Mouse (Mus musculus): Measurements from ENCODE around the gene Camk2b.
"Not testable (repeated sequence)": the region's sequence is repeated elsewhere in the genome, so short reads cannot be mapped to it uniquely, and the experiment has no call there.

The Camk2b gene

DNA sequence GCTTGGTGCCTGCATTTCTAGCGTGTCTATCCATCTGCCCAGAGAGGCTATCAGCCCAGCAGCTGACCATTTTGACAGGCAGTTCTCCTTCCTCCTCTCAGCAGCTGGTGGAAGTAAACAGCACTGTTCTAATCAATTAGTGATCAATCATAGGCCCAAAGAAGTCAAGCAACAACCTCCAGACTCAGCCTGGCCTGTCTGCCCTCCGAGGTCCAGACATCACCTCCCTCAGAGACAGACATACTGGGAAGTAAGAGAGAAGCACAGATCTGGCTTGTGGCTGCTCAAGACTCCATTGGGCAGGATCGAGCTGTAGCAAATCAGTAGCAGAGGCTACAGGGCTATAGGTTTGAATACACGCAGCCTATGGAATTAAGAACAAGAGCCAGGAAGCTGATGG, 118.4 kb downstream of the Camk2b start:
- no peak for DNase-seq (ENCODE audit: low read depth, low spot score)

DNA sequence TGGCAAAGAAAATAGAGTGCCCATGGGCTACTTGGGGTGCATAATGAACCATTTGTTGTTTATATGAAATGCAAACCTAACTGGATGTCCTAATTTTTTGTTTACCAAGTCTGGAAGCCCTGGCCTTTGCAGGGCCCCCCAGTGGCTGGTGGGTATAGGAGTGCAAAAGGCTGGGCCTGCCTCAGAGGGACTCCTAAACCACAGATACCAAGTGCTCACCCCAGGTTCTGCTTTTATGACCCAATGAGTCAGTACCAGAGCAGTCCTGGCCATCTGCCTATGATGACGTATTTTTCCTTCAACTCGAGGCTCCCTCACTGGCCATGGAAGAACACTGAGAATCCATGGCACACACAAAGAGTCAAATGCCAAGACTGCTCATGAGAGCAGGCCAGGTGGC, 121.1 kb downstream of the Camk2b start:
- DNase-seq (ENCODE audit: low read depth, low spot score), result no peak

GRCm38 (mm10) chr11:5942966-5943365, 123.2 kb downstream of the Camk2b start:
- DNase-seq (ENCODE audit: low read depth, low spot score), result no peak

- DNase-seq (ENCODE audit: low read depth, low spot score), result not testable (repeated sequence)
Observed at GRCm38 (mm10) chr11:5934531-5934930, 131.6 kb downstream of the Camk2b start.

DNA sequence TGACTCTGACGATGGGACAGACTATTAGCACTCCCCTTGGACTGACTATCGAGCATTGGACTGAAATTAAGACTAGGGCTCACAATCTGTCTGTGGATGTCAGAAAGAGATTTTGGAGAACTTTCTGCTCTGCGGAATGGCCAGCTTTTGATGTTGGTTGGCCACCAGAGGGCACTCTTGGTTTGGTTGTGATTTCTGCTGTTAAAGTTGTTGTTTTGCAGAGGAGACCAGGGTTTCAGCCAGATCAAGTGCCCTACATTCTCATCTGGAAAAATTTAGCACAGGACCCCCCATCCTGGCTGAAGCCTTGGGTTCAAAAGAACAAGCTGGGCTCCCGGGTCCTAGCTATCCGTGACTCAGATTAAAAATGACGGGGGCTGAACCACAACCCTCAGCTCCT, 134.2 kb downstream of the Camk2b start:
- DNase-seq (ENCODE audit: low read depth, low spot score), result peak; percentile 31

DNA sequence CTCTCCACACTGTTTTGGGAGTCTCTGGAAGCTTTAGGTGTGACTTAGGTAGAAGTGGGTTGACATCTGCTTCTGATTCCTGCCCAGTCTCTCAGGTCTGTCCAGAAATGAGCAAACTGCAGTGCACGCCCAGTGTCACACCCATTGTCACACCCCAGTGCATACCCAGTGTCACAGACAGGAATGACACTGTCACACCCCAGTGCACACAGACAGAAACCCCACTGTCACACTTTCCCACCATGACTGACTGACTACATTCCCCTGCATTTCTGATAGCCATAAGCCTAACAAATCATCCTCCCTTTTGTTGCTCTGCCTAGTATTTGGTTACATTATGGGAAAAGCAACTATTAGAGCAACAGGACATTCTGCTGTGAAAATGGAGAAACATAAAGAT, 135.6 kb downstream of the Camk2b start:
- no peak for DNase-seq (ENCODE audit: low read depth, low spot score)

DNA sequence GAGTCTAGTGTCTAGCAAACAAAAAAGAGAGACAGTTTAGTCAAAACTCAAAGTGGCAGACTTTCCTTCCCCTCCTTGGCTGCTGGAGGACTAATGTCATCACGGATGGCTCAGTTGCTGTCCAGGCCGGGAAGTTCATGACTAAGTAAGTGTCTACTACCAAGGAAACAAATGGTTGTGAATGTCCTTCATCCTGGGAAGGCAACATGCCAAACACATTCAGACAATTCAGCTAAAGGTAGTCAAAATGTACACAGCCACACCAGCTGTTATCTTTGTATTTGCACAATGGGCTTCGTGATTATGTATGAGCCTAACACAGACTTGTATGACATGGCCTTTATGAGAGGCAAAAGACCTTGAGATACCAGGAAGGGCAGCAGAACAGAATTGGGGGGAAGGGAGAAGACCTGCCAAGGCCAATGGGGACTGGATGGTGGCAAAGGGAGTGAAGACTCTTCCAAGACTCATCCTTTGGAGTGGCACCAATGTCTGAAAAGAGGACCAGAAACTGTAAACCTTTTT, 139.4 kb downstream of the Camk2b start:
- DNase-seq (ENCODE audit: low read depth, low spot score), result no peak

GRCm38 (mm10) chr11:5924699-5925098, 141.5 kb downstream of the Camk2b start:
- DNase-seq (ENCODE audit: low read depth, low spot score), result no peak

- peak; percentile 67 for DNase-seq (ENCODE audit: low read depth, low spot score)
Observed at GRCm38 (mm10) chr11:5920323-5920960, 145.7 kb downstream of the Camk2b start.
